Mouse (Mus musculus) liver, embryonic 14 days (tissue): ENCODE results near the gene Gm11563. TPM values are rescaled to one million over a fixed set of nuclear protein-coding genes. Genes with fewer than 3 reads are reported as not detected.

Source experiments
- polyA plus RNA-seq: library from polyadenylated mRNA; depleted of rRNA; stranded (reverse); fragments of >200 nt; gene quantifications from 2 replicates; pipeline ENCODE4 v1.2.3, GENCODE M21; 2012; rRNA removed

Gm11563 gene
- not detected in 2 replicates for polyA plus RNA-seq

DNA sequence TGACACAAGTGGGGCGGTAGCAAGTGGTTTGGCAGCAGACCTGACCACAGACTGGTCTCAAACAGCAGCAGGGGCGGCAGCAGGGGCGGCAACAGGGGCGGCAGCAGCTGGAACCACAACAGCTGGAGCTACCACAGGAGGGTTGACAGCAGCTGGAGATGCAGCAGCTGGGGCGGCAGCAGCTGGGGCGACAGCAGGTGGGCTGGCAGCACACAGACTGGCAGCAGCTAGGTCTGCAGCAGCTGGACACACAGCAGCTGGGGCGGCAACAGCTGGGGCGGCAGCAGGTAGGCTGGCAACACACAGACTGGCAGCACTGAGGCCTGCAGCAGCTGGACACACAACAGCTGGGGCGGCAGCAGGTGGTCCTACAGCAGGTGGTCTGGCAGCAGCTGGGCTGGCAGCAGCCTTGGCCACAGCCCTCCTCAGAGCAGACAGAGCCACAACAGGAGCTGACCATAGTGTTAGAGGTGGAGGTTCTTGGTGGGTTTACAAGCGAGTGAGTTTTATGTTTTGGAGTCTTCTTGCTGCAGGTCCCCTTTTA is at the start of gene Gm11563:
Gene Gm11563, minus strand, starts transcription at position 494 of the 544 bp plus-strand sequence.

DNA sequence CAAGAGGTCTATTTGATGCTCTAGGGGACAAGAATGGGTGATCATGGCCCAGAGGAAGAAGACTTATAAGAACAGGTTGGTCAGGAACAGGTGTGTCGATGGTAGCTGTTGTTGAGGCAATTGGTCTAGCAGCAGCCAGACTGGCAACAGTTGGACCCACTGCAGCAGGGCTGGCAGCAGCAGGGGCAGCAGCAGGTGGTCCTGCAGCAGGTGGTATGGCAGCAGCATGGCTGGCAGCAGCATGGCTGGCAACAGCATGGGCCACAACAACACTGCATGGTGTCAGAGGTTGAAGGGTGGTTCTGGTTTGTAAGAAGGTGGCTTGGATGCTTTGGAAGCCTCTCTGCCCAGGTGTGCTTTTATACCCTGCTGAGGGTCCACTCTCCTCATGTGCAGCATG is 31.7 kb upstream of the Gm11563 start, which contains the start of gene Gm14190:
Gene Gm14190, minus strand, starts transcription at position 278 of the 400 bp plus-strand sequence.

GRCm38 (mm10) chr11:99665860-99666259 is 7.1 kb upstream of the Gm11563 start, which contains the start of gene Krtap4-6:
Gene Krtap4-6, minus strand, starts transcription at chr11:99665960.

GRCm38 (mm10) chr11:99650136-99650535 is 8.6 kb downstream of the Gm11563 start, which contains the start of gene Gm11555:
Gene Gm11555, minus strand, starts transcription at chr11:99650236.

GRCm38 (mm10) chr11:99643635-99644139 is 15.1 kb downstream of the Gm11563 start, which contains the start of gene Krtap4-7:
Gene Krtap4-7, minus strand, starts transcription at chr11:99644089.

DNA sequence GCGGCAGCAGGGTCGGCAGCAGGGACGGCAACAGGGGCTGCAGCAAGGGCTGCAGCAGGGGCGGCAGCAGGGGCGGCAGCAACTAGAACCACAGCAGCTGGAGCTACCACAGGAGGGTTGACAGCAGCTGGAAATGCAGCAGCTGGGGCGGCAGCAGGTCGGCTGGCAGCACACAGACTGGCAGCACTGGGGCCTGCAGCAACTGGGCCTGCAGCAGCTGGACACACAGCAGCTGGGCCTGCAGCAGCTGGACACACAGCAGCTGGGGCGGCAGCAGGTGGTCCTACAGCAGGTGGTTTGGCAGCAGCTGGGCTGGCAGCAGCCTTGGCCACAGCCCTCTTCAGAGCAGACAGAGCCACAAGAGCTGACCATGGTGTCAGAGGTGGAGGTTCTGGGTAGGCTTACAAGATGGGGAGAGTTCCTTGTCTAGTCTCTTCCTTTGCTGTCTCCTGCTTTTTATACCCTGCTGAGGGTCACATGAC is 24.1 kb downstream of the Gm11563 start, which contains the start of gene Krtap4-2:
Gene Krtap4-2, minus strand, starts transcription at position 432 of the 482 bp plus-strand sequence.

DNA sequence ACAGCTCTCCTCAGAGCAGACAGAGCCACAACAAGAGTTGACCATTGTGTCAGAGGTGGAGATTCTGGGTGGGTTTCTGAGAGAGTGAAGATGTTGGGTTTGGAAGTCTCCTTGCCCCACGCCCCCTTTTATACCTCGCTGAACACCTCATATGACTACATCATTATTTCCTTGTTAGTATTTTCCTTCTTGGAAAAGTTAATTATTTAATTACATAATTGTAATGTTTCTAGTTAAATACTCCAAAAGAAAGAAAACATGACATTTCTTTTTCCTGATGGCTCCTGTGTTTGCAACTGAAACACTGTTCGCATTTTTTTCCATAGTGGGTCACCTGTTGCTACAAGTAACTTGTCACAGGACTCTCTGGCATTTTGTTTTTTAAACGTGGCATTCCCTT is 30.6 kb downstream of the Gm11563 start, which contains the start of gene Krtap4-1:
Gene Krtap4-1, minus strand, starts transcription at position 101 of the 400 bp plus-strand sequence.

GRCm38 (mm10) chr11:99620335-99620734 is 38.4 kb downstream of the Gm11563 start, which contains the start of gene Gm11562:
Gene Gm11562, minus strand, starts transcription at chr11:99620435.

GRCm38 (mm10) chr11:99614796-99615363 is 43.9 kb downstream of the Gm11563 start, which contains the start of gene Krtap2-4:
Gene Krtap2-4, minus strand, starts transcription at chr11:99614846.

GRCm38 (mm10) chr11:99610089-99610488 is 48.7 kb downstream of the Gm11563 start, which contains the start of gene Gm11937:
Gene Gm11937, minus strand, starts transcription at chr11:99610189.

Other genes starting within 250 kb of the Gm11563 start
- 0.03 and 0.05 TPM in 2 replicates for gene Krt12, start 236.7 kb downstream of the Gm11563 start, polyA plus RNA-seq
- 16.0 and 17.2 TPM in 2 replicates for gene Krt20, start 220.8 kb downstream of the Gm11563 start, polyA plus RNA-seq
- 0.40 and 0.45 TPM in 2 replicates for gene Krt23, start 165.8 kb downstream of the Gm11563 start, polyA plus RNA-seq
- not detected in 2 replicates for gene Krt39, start 137.6 kb downstream of the Gm11563 start, polyA plus RNA-seq
- not detected in 2 replicates for gene Krt40, start 115.8 kb downstream of the Gm11563 start, polyA plus RNA-seq
- gene Krtap3-3, start 108.1 kb downstream of the Gm11563 start, polyA plus RNA-seq: not detected in 2 replicates
- gene Krtap3-2, start 102.1 kb downstream of the Gm11563 start, polyA plus RNA-seq: not detected in 2 replicates
- gene Gm11939, start 99.5 kb downstream of the Gm11563 start, polyA plus RNA-seq: not detected in 2 replicates
- not detected in 2 replicates for gene Krtap3-1, start 92.3 kb downstream of the Gm11563 start, polyA plus RNA-seq
- not detected in 2 replicates for gene Krtap1-5, start 77.9 kb downstream of the Gm11563 start, polyA plus RNA-seq
- gene Krtap1-4, start 75.3 kb downstream of the Gm11563 start, polyA plus RNA-seq: not detected in 2 replicates
- not detected in 2 replicates for gene Krtap1-3, start 67.6 kb downstream of the Gm11563 start, polyA plus RNA-seq
- not detected in 2 replicates for gene Krtap9-3, start 60.9 kb downstream of the Gm11563 start, polyA plus RNA-seq
- gene Gm11938, start 55.7 kb downstream of the Gm11563 start, polyA plus RNA-seq: not detected in 2 replicates
- gene Gm11937, start 48.8 kb downstream of the Gm11563 start, polyA plus RNA-seq: not detected in 2 replicates
- gene Krtap2-4, start 44.1 kb downstream of the Gm11563 start, polyA plus RNA-seq: not detected in 2 replicates
- not detected in 2 replicates for gene Gm11562, start 38.5 kb downstream of the Gm11563 start, polyA plus RNA-seq
- gene Krtap4-1, start 30.7 kb downstream of the Gm11563 start, polyA plus RNA-seq: not detected in 2 replicates
- gene Krtap4-2, start 23.9 kb downstream of the Gm11563 start, polyA plus RNA-seq: not detected in 2 replicates
- not detected in 2 replicates for gene Krtap4-7, start 14.9 kb downstream of the Gm11563 start, polyA plus RNA-seq
- not detected in 2 replicates for gene Gm11555, start 8.7 kb downstream of the Gm11563 start, polyA plus RNA-seq
- not detected in 2 replicates for gene Krtap4-6, start 7.0 kb upstream of the Gm11563 start, polyA plus RNA-seq
- not detected in 2 replicates for gene Gm14190, start 31.8 kb upstream of the Gm11563 start, polyA plus RNA-seq
- gene Gm14180, start 75.3 kb upstream of the Gm11563 start, polyA plus RNA-seq: not detected in 2 replicates
- gene Gm11595, start 114.0 kb upstream of the Gm11563 start, polyA plus RNA-seq: not detected in 2 replicates
- gene Krtap4-8, start 121.7 kb upstream of the Gm11563 start, polyA plus RNA-seq: not detected in 2 replicates
- gene Krtap4-9, start 126.2 kb upstream of the Gm11563 start, polyA plus RNA-seq: not detected in 2 replicates
- gene Gm11596, start 134.5 kb upstream of the Gm11563 start, polyA plus RNA-seq: not detected in 2 replicates
- not detected in 2 replicates for gene Gm11569, start 140.0 kb upstream of the Gm11563 start, polyA plus RNA-seq
- not detected in 2 replicates for gene Gm11554, start 145.5 kb upstream of the Gm11563 start, polyA plus RNA-seq
- gene Krtap4-13, start 150.9 kb upstream of the Gm11563 start, polyA plus RNA-seq: not detected in 2 replicates
- not detected in 2 replicates for gene Gm11564, start 156.7 kb upstream of the Gm11563 start, polyA plus RNA-seq
- gene 2300003K06Rik, start 179.1 kb upstream of the Gm11563 start, polyA plus RNA-seq: not detected in 2 replicates
- gene Krtap4-16, start 192.6 kb upstream of the Gm11563 start, polyA plus RNA-seq: 0.09 and 0.10 TPM in 2 replicates
- not detected in 2 replicates for gene Gm11568, start 199.0 kb upstream of the Gm11563 start, polyA plus RNA-seq
- gene Gm11559, start 205.5 kb upstream of the Gm11563 start, polyA plus RNA-seq: not detected in 2 replicates
- gene Krtap9-1, start 214.4 kb upstream of the Gm11563 start, polyA plus RNA-seq: not detected in 2 replicates
- gene Gm11567, start 220.2 kb upstream of the Gm11563 start, polyA plus RNA-seq: not detected in 2 replicates
- gene Krtap31-1, start 249.0 kb upstream of the Gm11563 start, polyA plus RNA-seq: not detected in 2 replicates